Mouse (Mus musculus): ENCODE results near the gene Cdc42ep1. TPM values are rescaled to one million over a fixed set of nuclear protein-coding genes. Genes with fewer than 3 reads are reported as not detected.

Cdc42ep1 gene
- total and polyA plus RNA-seq, 3 experiments = 30.8 to 62.3 (median 37.1) TPM

GRCm38 (mm10) chr15:78806614-78807013 is 35.8 kb upstream of the Cdc42ep1 start:
- WGBS = 25% methylated on average over 2 of the region's 2 CpGs
- H3K79me2 ChIP-seq (replicated peaks; ENCODE audit: control insufficient read depth, insufficient read depth, low read length) = no peaks in the 10 kb centered on the region
- H3K9ac ChIP-seq (ENCODE audit: low read depth, low read length) = no peak overlapping the region
- no peaks in the 10 kb centered on the region for H3K27me3 ChIP-seq (ENCODE audit: control insufficient read depth, insufficient read depth, low read length)
- H3K4me1 ChIP-seq (ENCODE audit: control insufficient read depth, insufficient read depth, low read length) = peaks cover 14% of the 10 kb centered on the region
- no peak overlapping the region for H3K27ac ChIP-seq
- H3K36me3 ChIP-seq (ENCODE audit: control insufficient read depth, insufficient read depth, low read length) = no peaks in the 10 kb centered on the region
- TF ChIP-seq EP300 (IDR thresholded peaks at IDR 0.05; ENCODE audit: insufficient read depth, low read depth, low read length) = no peak
- no peak for TF ChIP-seq POLR2A (IDR thresholded peaks at IDR 0.05; ENCODE audit: insufficient read depth, low read depth, low read length)
- no peak for TF ChIP-seq CTCF (IDR thresholded peaks at IDR 0.05)
- DNase-seq = no peak
- H3K4me3 ChIP-seq = no peak overlapping the region
- intact Hi-C loops (cut with DNase I) = no loop called here

GRCm38 (mm10) chr15:78807141-78807540 is 35.3 kb upstream of the Cdc42ep1 start:
- Histone ChIP-seq H3K27me3 (ENCODE audit: control insufficient read depth, insufficient read depth, low read length) (no peaks in the 10 kb centered on the region), H3K27ac (no peak overlapping the region), H3K79me2 (replicated peaks; ENCODE audit: control insufficient read depth, insufficient read depth, low read length) (no peaks in the 10 kb centered on the region), H3K9ac (ENCODE audit: low read depth, low read length) (no peak overlapping the region), H3K4me1 (ENCODE audit: control insufficient read depth, insufficient read depth, low read length) (peaks cover 14% of the 10 kb centered on the region), H3K36me3 (ENCODE audit: control insufficient read depth, insufficient read depth, low read length) (no peaks in the 10 kb centered on the region), H3K4me3 (no peak overlapping the region)
- no peak for DNase-seq
- TF ChIP-seq CTCF (IDR thresholded peaks at IDR 0.05) (no peak), POLR2A (IDR thresholded peaks at IDR 0.05; ENCODE audit: insufficient read depth, low read depth, low read length) (no peak), EP300 (IDR thresholded peaks at IDR 0.05; ENCODE audit: insufficient read depth, low read depth, low read length) (no peak)
- intact Hi-C loops (cut with DNase I) = no loop called here
- 84% methylated on average over 3 of the region's 3 CpGs for WGBS

DNA sequence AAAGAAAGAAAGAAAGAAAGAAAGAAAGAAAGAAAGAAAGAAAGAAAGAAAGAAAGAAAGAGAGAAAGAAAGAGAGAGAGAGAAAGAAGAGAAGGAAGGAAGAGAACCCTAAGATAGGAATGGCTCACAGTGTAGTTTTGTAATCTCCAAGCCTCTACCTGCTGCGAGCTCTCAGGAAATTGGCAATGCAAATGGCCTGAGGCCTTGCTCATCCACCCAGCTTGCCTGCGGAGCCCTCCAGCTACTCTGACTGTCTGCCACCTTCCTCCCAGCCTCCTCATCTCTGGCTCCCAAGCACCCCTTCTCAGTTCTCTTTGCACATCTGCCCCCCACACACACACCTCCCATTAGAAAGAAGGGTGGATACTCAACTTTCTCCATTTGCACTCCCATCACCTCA is 33.4 kb upstream of the Cdc42ep1 start:
- no peaks in the 10 kb centered on the region for H3K27me3 ChIP-seq (ENCODE audit: control insufficient read depth, insufficient read depth, low read length)
- intact Hi-C loops (cut with DNase I) = no loop called here
- WGBS = 97% methylated on average over 2 of the region's 2 CpGs
- no peak overlapping the region for H3K27ac ChIP-seq
- H3K9ac ChIP-seq (ENCODE audit: low read depth, low read length) = no peak overlapping the region
- H3K36me3 ChIP-seq (ENCODE audit: control insufficient read depth, insufficient read depth, low read length) = no peaks in the 10 kb centered on the region
- no peak overlapping the region for H3K4me3 ChIP-seq
- TF ChIP-seq EP300 (IDR thresholded peaks at IDR 0.05; ENCODE audit: insufficient read depth, low read depth, low read length) = no peak
- TF ChIP-seq CTCF (IDR thresholded peaks at IDR 0.05) = no peak
- no peak for TF ChIP-seq POLR2A (IDR thresholded peaks at IDR 0.05; ENCODE audit: insufficient read depth, low read depth, low read length)
- H3K79me2 ChIP-seq (replicated peaks; ENCODE audit: control insufficient read depth, insufficient read depth, low read length) = no peaks in the 10 kb centered on the region
- peaks cover 10% of the 10 kb centered on the region for H3K4me1 ChIP-seq (ENCODE audit: control insufficient read depth, insufficient read depth, low read length)
- DNase-seq = no peak

DNA sequence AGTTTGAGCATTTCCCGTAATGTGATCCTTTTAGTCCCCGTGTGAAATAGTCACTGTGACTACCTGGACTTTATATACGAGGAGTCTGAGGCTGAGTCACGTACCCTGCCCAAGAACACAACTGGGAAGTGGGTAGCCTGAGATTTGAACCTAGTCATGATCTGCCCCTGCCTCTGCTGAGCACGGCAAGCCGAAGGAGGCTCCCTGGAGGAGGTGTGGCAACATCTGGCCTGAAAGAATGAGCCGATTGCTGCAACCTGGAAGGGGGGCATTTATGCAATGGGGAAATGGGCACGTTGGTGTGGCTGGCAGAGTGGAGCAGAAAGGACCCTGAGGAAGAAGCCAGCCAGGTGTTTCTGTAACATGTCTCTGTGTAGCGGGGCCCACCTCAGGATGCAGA is 32.7 kb upstream of the Cdc42ep1 start:
- Histone ChIP-seq H3K27ac (no peak overlapping the region), H3K79me2 (replicated peaks; ENCODE audit: control insufficient read depth, insufficient read depth, low read length) (no peaks in the 10 kb centered on the region), H3K36me3 (ENCODE audit: control insufficient read depth, insufficient read depth, low read length) (no peaks in the 10 kb centered on the region), H3K27me3 (ENCODE audit: control insufficient read depth, insufficient read depth, low read length) (no peaks in the 10 kb centered on the region), H3K9ac (ENCODE audit: low read depth, low read length) (no peak overlapping the region), H3K4me3 (no peak overlapping the region), H3K4me1 (ENCODE audit: control insufficient read depth, insufficient read depth, low read length) (peaks cover 9% of the 10 kb centered on the region)
- TF ChIP-seq EP300 (IDR thresholded peaks at IDR 0.05; ENCODE audit: insufficient read depth, low read depth, low read length) (no peak), CTCF (IDR thresholded peaks at IDR 0.05) (no peak), POLR2A (IDR thresholded peaks at IDR 0.05; ENCODE audit: insufficient read depth, low read depth, low read length) (no peak)
- WGBS = 28% methylated on average over 9 of the region's 9 CpGs
- no peak for DNase-seq
- intact Hi-C loops (cut with DNase I) = no loop called here

GRCm38 (mm10) chr15:78810146-78810545 is 32.3 kb upstream of the Cdc42ep1 start:
- no peak overlapping the region for H3K9ac ChIP-seq (ENCODE audit: low read depth, low read length)
- no peaks in the 10 kb centered on the region for H3K79me2 ChIP-seq (replicated peaks; ENCODE audit: control insufficient read depth, insufficient read depth, low read length)
- intact Hi-C loops (cut with DNase I) = no loop called here
- peaks cover 7% of the 10 kb centered on the region for H3K4me1 ChIP-seq (ENCODE audit: control insufficient read depth, insufficient read depth, low read length)
- no peaks in the 10 kb centered on the region for H3K27me3 ChIP-seq (ENCODE audit: control insufficient read depth, insufficient read depth, low read length)
- H3K4me3 ChIP-seq = no peak overlapping the region
- no peaks in the 10 kb centered on the region for H3K36me3 ChIP-seq (ENCODE audit: control insufficient read depth, insufficient read depth, low read length)
- no peak for DNase-seq
- TF ChIP-seq CTCF (IDR thresholded peaks at IDR 0.05) (no peak), POLR2A (IDR thresholded peaks at IDR 0.05; ENCODE audit: insufficient read depth, low read depth, low read length) (no peak)
- 36% methylated on average over 9 of the region's 9 CpGs for WGBS
- H3K27ac ChIP-seq = no peak overlapping the region

- no peak overlapping the region for H3K4me3 ChIP-seq
- H3K9ac ChIP-seq (ENCODE audit: low read depth, low read length) = no peak overlapping the region
- peaks cover 17% of the 10 kb centered on the region for H3K4me1 ChIP-seq (ENCODE audit: control insufficient read depth, insufficient read depth, low read length)
- intact Hi-C loops (cut with DNase I) = no loop called here
- no peaks in the 10 kb centered on the region for H3K79me2 ChIP-seq (replicated peaks; ENCODE audit: control insufficient read depth, insufficient read depth, low read length)
- no peaks in the 10 kb centered on the region for H3K36me3 ChIP-seq (ENCODE audit: control insufficient read depth, insufficient read depth, low read length)
- H3K27ac ChIP-seq = no peak overlapping the region
- WGBS = 80% methylated on average over 4 of the region's 4 CpGs
- no peak for DNase-seq
- TF ChIP-seq POLR2A (IDR thresholded peaks at IDR 0.05; ENCODE audit: insufficient read depth, low read depth, low read length) = no peak
- no peak for TF ChIP-seq CTCF (IDR thresholded peaks at IDR 0.05)
- TF ChIP-seq EP300 (IDR thresholded peaks at IDR 0.05; ENCODE audit: insufficient read depth, low read depth, low read length) = no peak
- no peaks in the 10 kb centered on the region for H3K27me3 ChIP-seq (ENCODE audit: control insufficient read depth, insufficient read depth, low read length)
These were observed 28.8 kb upstream of the Cdc42ep1 start for GRCm38 (mm10) chr15:78813603-78814002.
